Mouse (Mus musculus) left cerebral cortex, adult 18-20 months (tissue): ENCODE results near the gene Slit3. TPM values are rescaled to one million over a fixed set of nuclear protein-coding genes. Genes with fewer than 3 reads are reported as not detected.

Experiments used
- DNase-seq, 2 experiments: peaks; one replicate each; pipeline ENCODE4 v3.0.0; 2021 to 2022; ENCODE audit warnings: low spot score in 2 of 2, mixed read lengths in 1 of 2
- total RNA-seq, 2 experiments: library from RNA; stranded (reverse); gene quantifications; 2 replicates each; pipeline ENCODE4 v1.2.3; 2021

Gene Slit3
- total RNA-seq, 2 experiments from 2014 or later: 45.7 to 50.4 TPM

GRCm38 (mm10) chr11:35670746-35671145 lies 549.7 kb downstream of the Slit3 start:
- no peak for DNase-seq

GRCm38 (mm10) chr11:35673050-35673449 lies 552.0 kb downstream of the Slit3 start:
- no peak for DNase-seq

- no peak for DNase-seq
These were observed 553.2 kb downstream of the Slit3 start for GRCm38 (mm10) chr11:35674242-35674641.

GRCm38 (mm10) chr11:35676744-35677143 lies 555.7 kb downstream of the Slit3 start:
- no peak for DNase-seq

- peak; percentile 66 to 78 for DNase-seq
These were observed 559.0 kb downstream of the Slit3 start for GRCm38 (mm10) chr11:35679976-35680375.

GRCm38 (mm10) chr11:35687316-35687715 lies 566.3 kb downstream of the Slit3 start:
- no peak for DNase-seq

GRCm38 (mm10) chr11:35690515-35691281 lies 569.7 kb downstream of the Slit3 start:
- DNase-seq: peak in 1 of 2 experiments; percentile 33

- peak; percentile 38 to 69 for DNase-seq
These were observed 572.1 kb downstream of the Slit3 start for GRCm38 (mm10) chr11:35693136-35693535.

- DNase-seq: no peak
These were observed 572.6 kb downstream of the Slit3 start for GRCm38 (mm10) chr11:35693625-35694024.

- peak; percentile 37 to 38 for DNase-seq
These were observed 576.5 kb downstream of the Slit3 start for GRCm38 (mm10) chr11:35697476-35697875.

- no peak for DNase-seq
These were observed 577.9 kb downstream of the Slit3 start for GRCm38 (mm10) chr11:35698901-35699300.

GRCm38 (mm10) chr11:35703471-35703870 lies 582.4 kb downstream of the Slit3 start:
- no peak for DNase-seq

GRCm38 (mm10) chr11:35704381-35704780 lies 583.4 kb downstream of the Slit3 start:
- DNase-seq: no peak

- no peak for DNase-seq
These were observed 583.9 kb downstream of the Slit3 start for GRCm38 (mm10) chr11:35704927-35705326.

GRCm38 (mm10) chr11:35707431-35707830 lies 586.4 kb downstream of the Slit3 start:
- no peak for DNase-seq

GRCm38 (mm10) chr11:35711314-35711713 lies 590.3 kb downstream of the Slit3 start:
- DNase-seq: no peak

- DNase-seq: no peak
These were observed 597.9 kb downstream of the Slit3 start for GRCm38 (mm10) chr11:35718881-35719280.

- DNase-seq: no peak
These were observed 602.9 kb downstream of the Slit3 start for GRCm38 (mm10) chr11:35723876-35724275.

GRCm38 (mm10) chr11:35726341-35726846 lies 605.4 kb downstream of the Slit3 start:
- no peak for DNase-seq

GRCm38 (mm10) chr11:35728200-35728599 lies 607.2 kb downstream of the Slit3 start:
- no peak for DNase-seq

- no peak for DNase-seq
These were observed 608.2 kb downstream of the Slit3 start for GRCm38 (mm10) chr11:35729186-35729585.

GRCm38 (mm10) chr11:35732366-35732765 lies 611.3 kb downstream of the Slit3 start:
- DNase-seq: no peak

- DNase-seq: no peak
These were observed 615.8 kb downstream of the Slit3 start for GRCm38 (mm10) chr11:35736817-35737216.
